Mouse (Mus musculus) G1E (cell line): ENCODE measurements around the gene Tom1l2. TPM values are rescaled to one million over a fixed set of nuclear protein-coding genes. Genes with fewer than 3 reads are reported as not detected.

Experiments
- ATAC-seq: 2 replicates; pipeline ENCODE4 v1.8.0; 2016; ENCODE audit warnings: mild to moderate bottlenecking; ENCODE audit not compliant: insufficient number of reproducible peaks, poor library complexity, low FRiP score, severe bottlenecking; ENCODE audit errors: extremely low read depth
- DNase-seq: peaks from one replicate; pipeline ENCODE4 v3.0.0; 2012; ENCODE audit warnings: low spot score
- H3K27me3 ChIP-seq: 2 replicates; pipeline ENCODE4 v1.6.1; 2012; ENCODE audit warnings: mild to moderate bottlenecking, low read length, inconsistent platforms; ENCODE audit not compliant: insufficient read depth
- H3K36me3 ChIP-seq: replicated peaks from 2 replicates; pipeline ENCODE3; 2012; ENCODE audit warnings: mild to moderate bottlenecking, inconsistent platforms
- H3K4me1 ChIP-seq: 2 replicates; pipeline ENCODE4 v1.6.1; 2012; ENCODE audit warnings: low read depth, low read length, inconsistent platforms, mixed read lengths; ENCODE audit not compliant: insufficient read depth
- H3K4me3 ChIP-seq: 2 replicates; pipeline ENCODE4 v1.5.1; 2012; ENCODE audit warnings: low read depth, mild to moderate bottlenecking, inconsistent platforms, low read length, moderate library complexity, mixed read lengths
- H3K9me3 ChIP-seq: replicated peaks from 2 replicates; pipeline ENCODE4 v1.6.1; 2012; ENCODE audit warnings: inconsistent platforms
- CTCF ChIP-seq: IDR thresholded peaks from 2 replicates; pipeline ENCODE4 v1.5.1; 2012; ENCODE audit warnings: low read depth, low read length, inconsistent platforms, mixed read lengths
- GATA1 ChIP-seq: IDR thresholded peaks from 2 replicates; pipeline ENCODE4 v1.6.1; 2012; ENCODE audit warnings: borderline replicate concordance, low read length, inconsistent platforms, mixed read lengths
- GATA2 ChIP-seq: IDR thresholded peaks from 2 replicates; pipeline ENCODE4 v1.6.1; 2012; ENCODE audit warnings: low read depth, low read length, inconsistent platforms, borderline replicate concordance
- POLR2AphosphoS5 ChIP-seq: IDR thresholded peaks from 2 replicates; pipeline ENCODE4 v1.6.1; 2012; ENCODE audit warnings: low read depth, low read length, inconsistent platforms; ENCODE audit not compliant: insufficient replicate concordance
- TAL1 ChIP-seq: conservative IDR thresholded peaks from 2 replicates; pipeline ENCODE4 v1.6.1; 2012; ENCODE audit warnings: low read depth, low read length, inconsistent platforms, mixed read lengths
- polyA plus RNA-seq: library from polyadenylated mRNA; stranded (reverse); fragments of >175 nt; gene quantifications from 2 replicates; pipeline ENCODE4 v1.2.3, GENCODE M21; 2012
- total RNA-seq, 2 experiments: library from RNA; stranded (forward) in 1 of 2; stranded (reverse) in 1 of 2; fragments of 200-1000 nt in 1 of 2; fragments of >200 nt in 1 of 2; fragmentation: Nextera tagmentation in 1 of 2; gene quantifications; 2 replicates each; pipeline ENCODE4 v1.2.3; 2014 to 2017

Gene Tom1l2
- total and polyA plus RNA-seq, 3 experiments, result 7.8 to 24.8 (median 20.9) TPM

GRCm38 (mm10) chr11:60249885-60250284 lies 102.8 kb downstream of the Tom1l2 start:
- Histone ChIP-seq H3K4me1 (no peaks in the 10 kb centered on the region), H3K27me3 (no peaks in the 10 kb centered on the region), H3K4me3 (no peak overlapping the region), H3K36me3 (peaks cover 67% of the 10 kb centered on the region), H3K9me3 (no peaks in the 10 kb centered on the region)
- TF ChIP-seq TAL1, result no peak
- DNase-seq (no peak), ATAC-seq (no peak)

- TF ChIP-seq CTCF, result no peak
- no peak for TF ChIP-seq POLR2AphosphoS5
- TF ChIP-seq GATA1, result no peak
- no peak for TF ChIP-seq GATA2
- no peak for TF ChIP-seq TAL1
- Histone ChIP-seq H3K27me3 (no peaks in the 10 kb centered on the region), H3K4me1 (no peaks in the 10 kb centered on the region), H3K36me3 (peaks cover 58% of the 10 kb centered on the region), H3K4me3 (no peak overlapping the region), H3K9me3 (no peaks in the 10 kb centered on the region)
- DNase-seq, result no peak
- ATAC-seq, result no peak
Measured at GRCm38 (mm10) chr11:60248596-60249404, 103.9 kb downstream of the Tom1l2 start.

GRCm38 (mm10) chr11:60247753-60248550 lies 104.8 kb downstream of the Tom1l2 start:
- Histone ChIP-seq H3K27me3 (no peaks in the 10 kb centered on the region), H3K4me3 (no peak overlapping the region), H3K36me3 (peaks cover 55% of the 10 kb centered on the region), H3K9me3 (no peaks in the 10 kb centered on the region), H3K4me1 (no peaks in the 10 kb centered on the region)
- DNase-seq, result no peak
- ATAC-seq, result no peak
- TF ChIP-seq TAL1 (no peak), POLR2AphosphoS5 (no peak), CTCF (no peak)

- Histone ChIP-seq H3K4me1 (no peaks in the 10 kb centered on the region), H3K27me3 (no peaks in the 10 kb centered on the region), H3K9me3 (no peaks in the 10 kb centered on the region), H3K4me3 (no peak overlapping the region), H3K36me3 (peaks cover 57% of the 10 kb centered on the region)
- DNase-seq (no peak), ATAC-seq (no peak)
- TF ChIP-seq CTCF (no peak), TAL1 (no peak), GATA1 (no peak), GATA2 (no peak), POLR2AphosphoS5 (no peak)
Measured at GRCm38 (mm10) chr11:60246077-60246476, 106.6 kb downstream of the Tom1l2 start.

- Histone ChIP-seq H3K9me3 (no peaks in the 10 kb centered on the region), H3K4me3 (no peak overlapping the region), H3K27me3 (no peaks in the 10 kb centered on the region), H3K36me3 (peaks cover 61% of the 10 kb centered on the region), H3K4me1 (no peaks in the 10 kb centered on the region)
- no peak for DNase-seq
- no peak for TF ChIP-seq POLR2AphosphoS5
- no peak for ATAC-seq
Measured at GRCm38 (mm10) chr11:60244503-60245143, 108.1 kb downstream of the Tom1l2 start.

- ATAC-seq (no peak), DNase-seq (no peak)
- Histone ChIP-seq H3K4me3 (no peak overlapping the region), H3K36me3 (peaks cover 53% of the 10 kb centered on the region), H3K4me1 (no peaks in the 10 kb centered on the region), H3K9me3 (no peaks in the 10 kb centered on the region), H3K27me3 (no peaks in the 10 kb centered on the region)
- TF ChIP-seq CTCF, result no peak
- TF ChIP-seq GATA2, result no peak
Measured at GRCm38 (mm10) chr11:60240509-60240908, 112.2 kb downstream of the Tom1l2 start.

- no peak overlapping the region for H3K4me3 ChIP-seq
- no peak for DNase-seq
Measured at GRCm38 (mm10) chr11:60235351-60235750, 117.4 kb downstream of the Tom1l2 start.

More at GRCm38 (mm10) chr11:60235351-60235750, 117.4 kb downstream of the Tom1l2 start:
- Histone ChIP-seq H3K27me3 (no peaks in the 10 kb centered on the region), H3K9me3 (no peaks in the 10 kb centered on the region), H3K36me3 (peaks cover 26% of the 10 kb centered on the region), H3K4me1 (peaks cover 6% of the 10 kb centered on the region)
- TF ChIP-seq GATA1, result no peak
- no peak for TF ChIP-seq CTCF
- no peak for TF ChIP-seq TAL1
- TF ChIP-seq POLR2AphosphoS5, result no peak
- TF ChIP-seq GATA2, result no peak
- no peak for ATAC-seq
